Mouse (Mus musculus) embryo, embryonic 11.5 days (tissue): Measurements from ENCODE around the gene Plod2.

Experiments
- DNase-seq: peaks from one replicate; pipeline ENCODE4 v3.0.0-alpha.2; 2012; ENCODE audit warnings: low read depth, low spot score

Plod2 gene

DNA sequence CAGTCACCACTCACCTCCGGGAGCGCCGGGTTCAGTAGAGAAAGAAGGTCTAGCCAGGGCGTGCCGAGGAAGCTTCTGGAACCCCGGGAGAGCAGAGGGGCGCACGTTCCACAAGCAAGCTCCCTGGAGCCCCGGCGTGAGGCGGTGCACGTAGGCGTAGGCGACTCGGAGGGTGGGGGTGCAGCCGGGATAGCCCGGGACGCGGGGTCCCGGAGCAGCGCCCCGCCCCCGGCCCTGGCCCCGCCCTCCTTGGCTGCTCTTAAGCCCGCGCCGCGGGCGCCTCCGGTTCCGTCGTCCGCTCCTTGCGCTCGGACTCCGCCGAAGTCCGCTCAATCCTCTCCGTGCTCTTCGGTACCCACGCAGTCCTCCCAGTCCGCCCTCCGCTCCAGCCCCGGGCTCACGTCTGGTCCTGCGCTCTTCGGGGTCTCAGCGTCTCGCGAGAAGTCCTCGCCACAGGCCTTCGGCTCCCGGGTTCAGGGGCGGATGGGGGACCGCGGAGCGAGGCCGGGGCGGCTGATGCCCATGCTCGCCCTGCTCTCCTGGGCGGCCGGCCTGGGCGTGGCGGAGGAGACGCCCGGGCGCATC lies at the start of gene Plod2:
Gene Plod2 (plus strand): TSS at position 247 of the 585 bp plus-strand sequence.
- peak; percentile 67 for DNase-seq

DNA sequence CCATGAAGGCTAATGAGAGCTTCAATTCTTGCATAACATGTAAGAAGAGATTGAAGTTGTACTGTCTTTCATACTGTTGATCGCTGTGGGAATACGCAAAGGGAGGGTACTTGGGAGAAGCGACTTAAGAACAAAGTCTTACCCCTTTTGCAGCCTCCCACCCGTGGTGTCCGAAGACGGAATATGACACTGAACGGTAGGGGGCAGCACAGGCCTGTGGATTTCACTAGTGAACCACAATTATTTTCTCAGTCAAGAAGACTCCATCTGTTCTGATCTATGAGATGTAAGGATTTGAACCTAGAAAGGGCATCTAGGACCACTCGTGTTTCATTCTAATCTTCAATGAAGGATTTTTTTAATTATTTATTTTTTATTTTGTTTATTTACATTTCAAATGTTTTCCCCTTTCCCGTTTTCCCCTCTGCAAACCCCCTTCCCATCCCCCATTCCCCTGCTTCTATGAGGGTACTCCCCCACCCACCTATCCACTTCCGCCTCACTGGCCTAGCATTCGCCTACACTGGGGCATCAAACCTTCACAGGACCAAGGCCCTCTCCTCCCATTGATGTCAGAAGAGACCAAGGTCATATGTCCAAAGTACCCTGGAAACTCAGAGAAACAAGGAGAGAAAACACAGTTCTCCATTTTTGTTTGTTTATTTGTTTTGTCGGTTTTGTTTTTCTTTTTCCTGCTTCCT lies 42.2 kb upstream of the Plod2 start:
- peak; percentile 74 for DNase-seq

DNA sequence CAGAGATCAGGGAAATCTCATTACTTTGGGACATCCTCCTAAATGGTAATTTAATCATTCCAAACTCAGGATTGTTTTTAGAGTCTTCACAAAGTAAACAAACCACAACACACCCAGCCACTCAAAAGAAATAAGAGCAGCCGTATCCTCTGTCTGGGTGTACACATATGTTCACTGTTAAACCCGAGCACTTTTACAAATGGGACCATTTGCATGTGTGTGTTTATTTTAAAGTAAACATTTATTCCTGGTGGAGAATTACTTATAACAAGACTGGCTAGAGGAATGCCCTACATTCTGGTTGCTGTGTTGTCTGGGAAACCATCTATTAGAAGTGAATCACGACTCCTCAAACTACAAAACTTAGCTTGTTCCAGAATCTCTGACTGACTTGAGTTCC lies 37.8 kb upstream of the Plod2 start:
- DNase-seq, result no peak

DNA sequence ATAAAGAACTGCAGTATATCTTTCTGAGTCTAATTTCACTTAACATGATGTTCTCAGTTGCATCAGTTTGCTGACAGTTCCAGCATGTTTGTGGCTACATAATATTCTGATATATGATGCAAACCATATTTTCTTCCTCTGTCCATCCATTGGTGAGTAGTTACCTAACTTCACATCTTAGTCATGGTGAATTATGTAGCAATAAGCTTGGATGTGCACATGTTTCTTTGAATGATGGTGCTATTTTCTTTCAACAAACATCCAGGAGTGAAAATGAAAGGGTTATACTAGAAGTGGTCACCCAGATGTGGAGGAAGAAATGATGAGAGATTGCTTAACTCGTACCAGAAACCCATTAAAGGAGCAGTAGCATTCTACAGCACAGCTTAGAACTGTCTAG lies 37.1 kb upstream of the Plod2 start:
- DNase-seq, result no peak

DNA sequence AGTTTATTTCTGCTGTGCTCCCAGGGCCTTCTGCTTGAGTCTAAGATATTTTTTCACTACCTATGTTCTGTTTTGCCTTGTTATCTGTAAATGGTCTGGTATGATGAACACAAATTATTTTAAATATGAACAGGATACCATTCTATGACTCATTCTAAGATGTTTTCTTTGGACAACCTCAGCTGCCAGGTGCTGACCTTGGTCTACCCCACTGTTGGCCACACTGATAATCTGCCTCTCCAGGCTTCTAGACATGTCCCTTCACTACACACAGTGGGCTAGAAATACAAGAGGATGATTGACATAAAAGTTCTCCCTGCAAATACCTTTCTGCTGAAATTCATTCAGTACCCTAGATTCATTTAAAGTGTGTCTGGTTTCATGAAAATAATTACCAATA lies 30.3 kb upstream of the Plod2 start:
- no peak for DNase-seq

DNA sequence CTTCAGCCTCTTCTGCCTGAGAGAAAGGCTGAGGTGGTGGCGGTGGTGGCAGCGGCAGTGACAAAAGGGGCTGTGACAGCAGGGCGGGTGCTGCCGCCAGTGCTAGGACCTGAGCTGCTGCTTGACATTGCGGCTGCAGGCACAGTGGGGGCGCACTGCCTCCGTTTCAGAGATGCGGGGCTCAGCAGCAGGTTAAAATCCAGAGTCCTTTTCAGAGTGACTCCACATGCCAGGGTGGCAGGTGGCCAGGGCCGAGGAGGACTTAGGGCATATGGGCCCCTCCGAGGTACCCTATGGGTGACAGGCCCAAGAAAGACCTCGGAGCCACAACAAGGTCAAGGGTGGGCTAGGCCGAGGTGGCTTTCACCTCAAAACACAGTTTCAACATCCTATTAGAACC lies 25.0 kb upstream of the Plod2 start:
- no peak for DNase-seq

DNA sequence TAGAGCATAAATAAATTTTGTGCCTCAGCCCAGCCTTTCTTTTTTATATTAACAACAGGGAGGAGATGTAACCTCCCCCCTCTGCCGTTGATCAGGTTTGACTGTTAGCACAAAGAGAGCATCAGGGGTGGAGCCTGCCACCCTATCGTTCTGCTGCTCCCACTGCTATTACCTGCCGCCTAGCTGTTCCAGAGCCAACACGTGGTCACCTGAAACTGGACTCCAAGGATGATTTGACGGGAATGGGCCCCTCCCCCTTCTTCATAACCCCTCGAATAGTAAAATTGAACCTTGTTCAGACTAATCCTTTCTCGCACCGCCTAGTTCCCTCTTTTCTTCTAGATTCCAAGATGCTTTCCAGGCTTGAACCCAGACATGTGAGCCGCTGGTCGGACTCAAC lies 21.3 kb upstream of the Plod2 start:
- no peak for DNase-seq

DNA sequence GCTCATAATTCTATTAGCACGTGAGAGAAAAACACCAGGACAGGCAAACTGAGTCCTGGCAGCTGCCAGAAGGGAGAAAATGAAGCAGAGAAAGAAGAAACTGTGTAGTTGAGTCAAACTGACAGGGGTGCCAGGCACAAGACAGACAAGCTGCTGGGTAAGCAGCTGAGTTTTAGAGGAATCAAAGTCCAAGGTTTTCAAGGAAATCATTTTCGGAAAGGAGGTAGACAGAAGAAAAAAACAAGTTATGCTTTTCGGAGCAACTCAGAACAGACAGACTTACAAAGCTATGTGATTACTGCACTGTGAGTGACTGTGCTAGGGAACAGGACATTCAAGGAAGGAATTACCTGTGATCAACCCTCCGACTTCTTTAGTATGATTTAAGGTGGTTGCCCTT lies 17.5 kb upstream of the Plod2 start:
- no peak for DNase-seq

DNA sequence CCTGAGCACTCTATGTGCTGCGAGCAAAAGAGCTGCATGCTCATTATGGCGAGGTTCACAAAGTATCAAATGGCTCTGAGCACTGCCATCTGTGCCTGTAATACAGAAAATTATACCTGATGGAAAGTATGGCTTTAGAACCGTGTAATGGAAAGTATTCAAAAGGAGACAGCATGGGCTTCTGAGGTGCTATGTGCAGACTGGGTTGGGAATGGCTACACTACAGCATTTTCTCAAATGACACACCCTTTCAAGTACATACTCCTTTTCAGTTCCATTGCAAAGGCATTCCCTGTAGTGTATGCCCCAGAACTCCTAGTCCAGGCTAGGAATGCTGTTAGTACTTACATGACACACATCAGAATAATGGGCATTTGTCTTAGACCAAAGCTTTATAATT lies 12.0 kb upstream of the Plod2 start:
- no peak for DNase-seq

DNA sequence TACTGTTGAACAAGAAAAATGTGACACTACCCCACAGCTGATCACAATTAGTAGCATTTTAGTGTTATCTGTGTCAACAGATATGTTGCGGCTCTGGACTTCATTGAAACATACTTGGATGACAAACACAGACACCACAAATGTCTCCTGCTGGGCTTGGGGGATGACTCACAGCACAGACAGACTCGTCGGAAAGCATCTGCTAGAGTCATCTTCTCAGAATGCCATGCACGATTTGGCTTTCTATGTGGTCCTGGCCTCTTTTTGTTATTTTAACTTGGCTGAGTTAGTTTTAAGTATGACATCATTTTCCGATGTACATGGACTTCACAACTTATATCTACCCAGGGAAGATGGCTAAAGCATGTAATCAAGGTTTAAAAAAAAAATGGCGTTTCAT lies 4.3 kb upstream of the Plod2 start:
- no peak for DNase-seq

DNA sequence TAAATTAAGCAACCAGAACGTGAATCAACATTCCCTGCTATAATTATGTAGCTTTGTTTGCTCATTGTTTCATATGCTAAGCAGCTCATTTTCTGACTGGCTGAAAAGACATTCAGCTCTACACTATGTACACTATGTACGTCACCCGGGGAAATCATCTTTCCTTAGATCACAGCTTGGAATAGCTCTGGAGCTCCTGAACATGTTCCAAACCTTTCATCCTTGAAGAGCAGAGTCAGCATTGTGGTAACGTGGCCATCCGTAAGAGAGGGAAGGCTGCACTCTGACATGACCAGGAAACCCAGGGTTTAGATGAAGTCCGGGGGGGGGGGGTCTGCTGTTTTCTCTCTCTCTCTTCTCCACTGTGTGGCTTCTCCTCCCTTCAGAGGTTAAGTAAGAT lies 3.8 kb upstream of the Plod2 start:
- no peak for DNase-seq

DNA sequence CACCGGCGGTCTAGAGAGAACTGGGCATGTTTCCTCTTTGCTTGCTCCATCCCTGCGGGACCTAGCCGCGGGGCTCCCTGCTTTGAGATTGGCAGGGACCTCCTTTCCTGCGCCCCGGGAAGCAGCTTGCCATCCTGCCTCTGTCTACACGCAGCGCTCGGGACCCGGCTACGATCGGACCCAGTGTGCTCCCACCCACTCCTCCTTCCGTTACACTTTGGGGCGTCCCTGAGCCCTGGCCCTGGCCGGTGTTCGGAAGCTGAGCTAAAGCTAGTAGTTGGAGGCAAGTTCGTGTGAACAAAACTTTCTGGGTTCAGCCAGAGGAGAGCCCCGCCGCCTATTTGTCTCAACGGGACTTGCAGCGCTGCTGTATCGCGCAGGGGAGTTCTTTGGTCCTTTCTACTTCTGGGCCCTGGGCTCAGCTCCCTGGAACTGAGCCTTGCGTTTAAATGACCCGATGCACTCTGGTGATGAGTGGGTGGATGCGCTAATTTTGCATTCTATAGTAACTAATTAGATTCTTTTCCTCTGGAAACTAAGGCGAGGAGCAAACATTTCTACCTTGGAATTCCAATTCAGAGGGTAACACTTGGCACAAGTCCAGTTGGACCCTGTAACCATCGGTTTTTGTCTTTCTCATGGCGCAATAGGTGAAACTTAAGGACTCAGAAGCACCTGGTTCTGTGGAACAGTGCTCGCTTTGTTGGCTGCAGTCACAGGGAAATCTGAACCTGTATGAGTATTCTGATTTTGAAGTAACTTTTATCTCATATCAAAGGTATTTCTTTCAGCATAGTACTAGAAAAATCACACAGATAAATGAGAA lies 781 bp downstream of the Plod2 start:
- no peak for DNase-seq

DNA sequence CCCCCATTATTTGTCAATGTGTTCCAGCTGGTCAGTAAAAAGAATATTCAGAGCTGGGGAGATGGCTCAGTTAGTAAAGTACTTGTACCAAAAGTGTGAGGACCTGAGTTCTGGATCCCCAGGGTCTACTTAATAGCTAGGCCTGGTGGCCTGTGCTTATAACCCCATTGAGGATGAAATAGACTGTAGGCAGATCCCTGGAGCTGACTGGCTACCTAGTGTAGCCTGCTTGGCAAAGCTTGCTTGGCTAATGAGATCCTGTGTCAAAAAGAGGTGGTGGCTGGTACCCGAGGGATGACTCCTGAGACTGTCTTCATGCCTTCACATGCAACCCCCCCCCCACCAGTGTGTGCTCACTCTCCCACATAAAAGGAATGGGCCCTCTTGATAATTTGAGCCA lies 2.1 kb downstream of the Plod2 start:
- no peak for DNase-seq

DNA sequence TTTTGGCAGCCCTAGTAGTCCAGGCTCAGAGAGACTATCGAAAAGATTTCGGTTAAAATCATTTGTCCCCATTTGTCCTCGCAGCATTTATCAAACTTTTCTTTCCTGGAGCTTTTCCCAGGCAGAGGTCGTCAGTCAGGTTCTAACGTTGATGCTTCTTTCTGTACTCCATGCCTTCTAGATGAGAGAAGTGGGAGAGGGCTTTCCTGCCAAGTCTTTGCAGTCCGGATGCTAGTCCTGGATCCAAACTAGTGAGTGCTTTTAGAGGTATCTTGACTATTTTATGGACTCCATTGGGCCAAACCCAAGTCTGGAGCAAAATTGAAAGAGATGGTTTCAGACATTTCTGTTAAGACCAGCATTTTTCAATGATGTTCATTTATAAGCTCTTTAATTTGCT lies 3.0 kb downstream of the Plod2 start:
- DNase-seq, result no peak

DNA sequence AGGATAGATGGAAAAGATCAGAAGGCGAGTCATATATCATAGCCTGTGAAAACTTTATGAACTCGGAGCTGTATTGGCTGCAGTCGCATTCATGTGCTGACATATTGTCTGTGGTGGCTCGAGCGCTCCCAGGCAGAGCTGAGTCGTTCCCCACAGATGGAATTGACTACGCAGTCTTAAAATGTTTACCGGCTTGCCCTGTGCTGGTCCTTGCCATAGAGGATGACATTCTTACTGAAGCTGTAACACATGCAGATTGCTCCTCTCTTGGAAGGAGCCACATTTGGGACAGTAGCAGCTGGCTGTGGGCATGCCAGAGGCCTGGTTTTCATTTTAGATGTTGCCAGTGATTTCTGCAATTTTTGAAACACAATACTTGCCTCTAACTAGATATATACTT lies 4.4 kb downstream of the Plod2 start:
- DNase-seq, result no peak

DNA sequence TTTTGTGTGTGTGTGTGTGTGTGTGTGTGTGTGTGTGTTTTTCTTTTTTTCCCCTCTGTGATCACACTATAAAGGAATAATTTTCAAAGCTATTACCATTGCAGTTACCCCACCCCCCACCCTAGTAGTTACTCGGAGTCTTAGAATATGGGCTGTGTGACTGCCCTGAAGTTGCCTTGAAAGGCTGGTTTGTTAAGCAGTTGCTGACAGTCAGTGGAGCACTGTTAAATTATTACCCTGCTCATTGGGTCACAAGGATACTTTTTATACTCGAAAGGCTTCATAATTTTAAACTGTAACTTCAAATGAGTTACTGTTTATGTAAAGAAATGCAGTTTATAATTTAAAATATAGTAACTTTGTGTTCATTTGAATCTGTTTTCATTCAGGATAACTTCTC lies 5.1 kb downstream of the Plod2 start:
- no peak for DNase-seq

DNA sequence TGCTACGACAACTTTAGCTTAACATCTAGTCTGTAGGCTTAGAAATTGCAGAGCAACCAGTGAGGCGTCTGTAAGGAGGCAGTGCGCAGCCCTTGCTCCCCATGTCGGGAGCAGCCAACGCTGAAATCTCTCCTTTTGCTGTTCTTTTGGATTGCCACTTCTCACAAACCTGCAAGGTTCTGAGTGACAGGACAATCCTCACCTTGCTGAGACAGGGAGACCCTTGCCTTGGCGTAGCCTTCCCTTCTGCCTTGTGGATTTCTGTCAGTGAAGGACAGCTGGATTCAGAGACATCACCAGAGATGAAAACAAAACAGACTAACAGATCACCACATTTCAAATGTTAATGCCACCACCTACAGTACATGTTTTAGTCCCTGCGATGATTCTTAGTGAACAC lies 5.8 kb downstream of the Plod2 start:
- DNase-seq, result no peak

DNA sequence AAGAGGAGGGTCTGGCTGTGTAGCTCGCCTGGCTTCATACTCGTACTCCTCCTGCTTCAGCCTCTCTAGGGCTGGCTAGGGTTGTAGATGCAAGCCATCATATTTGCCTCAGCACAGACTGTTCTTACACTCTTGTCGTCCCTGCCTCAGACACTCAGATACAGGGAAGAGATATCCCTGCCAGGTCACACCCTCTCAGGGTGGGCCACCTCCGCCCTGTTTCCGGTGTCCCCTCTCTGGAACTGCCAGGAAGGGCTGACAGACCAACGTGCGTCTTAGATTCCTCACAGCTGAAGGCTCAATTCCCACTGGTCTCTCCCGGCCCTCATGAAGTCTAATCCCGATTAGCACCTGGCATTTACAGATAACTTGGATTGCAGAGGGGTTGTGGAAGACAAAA lies 6.6 kb downstream of the Plod2 start:
- no peak for DNase-seq

DNA sequence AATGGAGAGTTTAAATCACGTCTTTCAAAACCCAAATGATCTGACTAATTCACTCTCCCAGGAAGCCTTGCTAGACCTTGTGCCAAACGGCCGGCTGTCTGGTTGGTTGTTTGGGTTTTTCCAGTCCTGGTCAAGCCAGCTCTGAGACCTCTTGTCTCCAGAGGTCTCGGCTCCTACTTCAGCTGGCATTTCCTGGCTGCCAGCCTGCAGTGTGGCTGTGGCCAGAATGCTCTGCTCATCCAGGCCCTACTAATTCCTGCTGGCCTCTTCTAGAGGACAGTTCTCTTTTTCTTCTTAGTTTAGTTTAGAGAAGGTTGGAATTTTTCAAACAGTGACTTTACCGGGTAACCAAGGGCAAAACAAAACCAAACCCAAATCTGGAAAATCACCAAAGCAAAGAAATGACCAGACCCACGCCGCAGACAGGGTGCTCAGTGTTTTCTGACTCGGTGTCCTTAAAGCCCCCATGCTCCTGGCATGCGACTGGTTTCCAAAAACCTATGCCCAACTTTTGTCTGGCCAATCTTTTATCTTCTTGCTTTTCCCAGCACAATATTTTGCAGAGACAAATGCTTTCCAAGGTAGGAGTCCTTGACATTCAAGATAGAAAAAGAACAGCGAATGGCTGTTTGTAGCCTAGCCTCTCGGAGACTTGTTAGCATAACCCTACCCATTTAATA lies 7.9 kb downstream of the Plod2 start:
- DNase-seq, result no peak

DNA sequence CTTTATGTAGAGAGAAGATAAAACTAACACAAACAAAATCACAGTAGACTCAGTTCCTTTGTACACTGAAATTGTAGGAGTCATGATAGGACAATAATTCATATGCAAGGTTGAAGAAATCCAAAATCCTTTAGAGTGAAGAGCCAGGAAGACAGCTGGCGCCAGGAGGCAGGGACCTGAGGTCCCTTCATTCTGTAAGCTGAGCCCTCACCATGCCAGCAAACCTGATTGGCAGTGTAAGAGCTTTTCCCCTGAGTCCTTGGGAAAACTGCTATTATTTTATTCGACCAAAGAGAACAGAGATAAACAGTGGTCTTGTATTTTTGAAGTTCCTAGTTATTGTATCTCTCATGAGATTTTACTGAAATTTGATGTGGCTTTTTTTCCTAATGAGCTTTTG lies 9.0 kb downstream of the Plod2 start:
- DNase-seq, result no peak

DNA sequence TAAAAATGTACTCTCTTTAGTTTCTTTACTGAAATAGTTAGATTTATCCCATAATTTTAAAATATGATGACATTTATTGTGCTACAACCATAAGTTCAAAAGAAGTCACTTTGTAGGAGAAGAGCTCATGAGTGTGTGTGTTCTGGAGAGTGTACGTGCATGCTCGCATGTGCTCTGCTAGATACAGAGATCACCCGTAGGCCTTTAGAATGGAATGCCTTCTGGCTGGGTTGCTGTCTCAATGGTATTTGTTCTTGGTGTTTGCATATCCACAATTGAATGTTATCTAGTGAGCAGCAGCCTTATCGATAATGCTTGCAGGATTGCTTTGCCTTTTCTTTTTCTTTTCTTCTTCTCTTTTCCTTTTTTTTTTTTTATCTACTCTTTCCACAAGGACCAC lies 9.6 kb downstream of the Plod2 start:
- DNase-seq, result no peak

DNA sequence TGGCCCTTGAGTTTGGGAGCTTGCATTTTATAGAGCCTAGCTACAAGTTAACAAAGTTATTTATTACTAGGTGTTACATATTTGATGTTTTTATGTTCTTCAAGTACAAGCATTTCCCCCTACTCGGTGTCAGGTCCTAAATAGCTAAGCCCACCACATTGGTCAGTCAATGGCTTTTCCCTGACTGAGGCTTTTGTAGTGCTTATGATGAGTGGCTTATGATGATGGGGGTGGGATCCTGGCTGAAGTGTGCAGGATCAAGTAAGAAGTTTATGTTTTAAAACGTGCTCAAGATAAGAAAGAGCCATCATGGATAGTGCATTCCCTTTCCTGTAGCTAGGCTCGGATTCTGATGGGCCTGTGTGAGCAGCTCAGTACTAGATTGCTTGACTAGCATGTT lies 10.7 kb downstream of the Plod2 start:
- DNase-seq, result no peak
